In genomic region chr5:29864291-29864737, GRCm38 (mm10) we compare ENCODE assay signal across 17 mouse cellular contexts.
DNase-seq lines count a peak whose midpoint lies in the region; ATAC-seq and TF ChIP-seq lines count a peak whose summit lies in the region.
"Had no signal": no experiment of that assay in that cellular context is flagged by ENCODE, and none has a peak within 500 bp of the region (broad histone marks: within the 10 kb centered on the region; RNA-seq: fewer than 3 reads in every experiment).

No protein-coding gene starts in this region.

- no peaks in the 10 kb centered on the region for H3K27me3 ChIP-seq in heart, embryonic 10.5 days (ENCODE audit: insufficient read depth, poor library complexity, severe bottlenecking)
- no peaks in the 10 kb centered on the region for H3K27me3 ChIP-seq in C2C12 (ENCODE audit: control insufficient read depth, insufficient read depth, insufficient read length)
- no peaks in the 10 kb centered on the region for H3K27me3 ChIP-seq in forebrain, embryonic 16.5 days (replicated peaks; ENCODE audit: control insufficient read depth, insufficient read depth, low read length)
- H3K27me3 ChIP-seq: embryonic facial prominence, embryonic 12.5 days; lung, embryonic 15.5 days; Patski had no signal

- H3K9ac ChIP-seq in forebrain, embryonic 16.5 days (replicated peaks; ENCODE audit: low read depth, low read length) = no peak overlapping the region
- H3K9ac ChIP-seq: embryonic facial prominence, embryonic 12.5 days; lung, embryonic 15.5 days had no signal

- H3K27ac ChIP-seq in heart, embryonic 10.5 days = no peak overlapping the region
- no peak overlapping the region for H3K27ac ChIP-seq in forebrain, embryonic 16.5 days (ENCODE audit: low read length)
- H3K27ac ChIP-seq: embryonic facial prominence, embryonic 12.5 days; lung, embryonic 15.5 days had no signal

- intact Hi-C loops in heart, postnatal 10 days (cut with DNase I) = no loop called here

- H3K36me3 ChIP-seq in heart, embryonic 10.5 days = no peaks in the 10 kb centered on the region
- no peaks in the 10 kb centered on the region for H3K36me3 ChIP-seq in C2C12 (ENCODE audit: control insufficient read depth, insufficient read depth)
- no peaks in the 10 kb centered on the region for H3K36me3 ChIP-seq in forebrain, embryonic 16.5 days (ENCODE audit: control insufficient read depth, insufficient read depth)
- H3K36me3 ChIP-seq: embryonic facial prominence, embryonic 12.5 days; lung, embryonic 15.5 days had no signal

- H3K4me2 ChIP-seq in forebrain, embryonic 16.5 days (ENCODE audit: low read length) = no peak overlapping the region
- H3K4me2 ChIP-seq: embryonic facial prominence, embryonic 12.5 days; lung, embryonic 15.5 days had no signal

- no peak for ATAC-seq in forebrain, embryonic 16.5 days
- ATAC-seq: intestine, embryonic 16.5 days; midbrain, embryonic 16.5 days; Patski had no signal

- H3K79me3 ChIP-seq in C2C12 (ENCODE audit: low read depth) = no peaks in the 10 kb centered on the region

- H3K9me3 ChIP-seq in heart, embryonic 10.5 days = no peaks in the 10 kb centered on the region
- no peaks in the 10 kb centered on the region for H3K9me3 ChIP-seq in forebrain, embryonic 16.5 days (ENCODE audit: control insufficient read depth, low read length)
- H3K9me3 ChIP-seq: embryonic facial prominence, embryonic 12.5 days; lung, embryonic 15.5 days had no signal

- H3K79me2 ChIP-seq in C2C12 (ENCODE audit: control insufficient read depth, insufficient read depth) = no peaks in the 10 kb centered on the region

- H3K4me1 ChIP-seq in heart, embryonic 10.5 days = no peaks in the 10 kb centered on the region
- H3K4me1 ChIP-seq in forebrain, embryonic 16.5 days (replicated peaks; ENCODE audit: control insufficient read depth, insufficient read depth, low read length) = no peaks in the 10 kb centered on the region
- H3K4me1 ChIP-seq: embryonic facial prominence, embryonic 12.5 days; lung, embryonic 15.5 days had no signal

- peak; percentile 81 to 82 for DNase-seq in heart, adult 18-20 months
- DNase-seq in heart, embryonic 10.5 days (ENCODE audit: low spot score) = no peak
- DNase-seq in gastrocnemius, postnatal 10 days = peak; percentile 11
- DNase-seq in heart, postnatal 10 days = peak; percentile 74 to 77
- DNase-seq in cerebellum, postnatal 25 days = no peak
- no peak for DNase-seq in right cerebral cortex, postnatal 25 days
- DNase-seq: adrenal gland, postnatal 36 days; cerebellum, adult 8-10 months; layer of hippocampus, adult 9-11 months; thymus, postnatal 36 days had no signal

- no peak overlapping the region for H3ac ChIP-seq in C2C12 (ENCODE audit: control insufficient read depth, insufficient read length, low read depth)

- WGBS in heart, embryonic 10.5 days = 59% methylated on average over 4 of the region's 4 CpGs
- WGBS in forebrain, embryonic 16.5 days = 87% methylated on average over 4 of the region's 4 CpGs

- no peak for TF ChIP-seq CTCF in C2C12 (IDR thresholded peaks at IDR 0.05; ENCODE audit: control insufficient read depth, insufficient read depth, insufficient read length)

- no peak overlapping the region for H3K4me3 ChIP-seq in heart, embryonic 10.5 days
- no peak overlapping the region for H3K4me3 ChIP-seq in C2C12 (ENCODE audit: insufficient read depth, poor library complexity, severe bottlenecking)
- H3K4me3 ChIP-seq in forebrain, embryonic 16.5 days (replicated peaks; ENCODE audit: low read length) = no peak overlapping the region
- H3K4me3 ChIP-seq: embryonic facial prominence, embryonic 12.5 days; lung, embryonic 15.5 days had no signal

TF ChIP-seq in C2C12, 6 proteins besides CTCF, POLR2A, EP300 and RAD21:
- TF ChIP-seq MYOG (IDR thresholded peaks at IDR 0.05; ENCODE audit: control insufficient read depth, extremely low read depth, insufficient read length) = no peak
- TF ChIP-seq MYOD1 (IDR thresholded peaks at IDR 0.05; ENCODE audit: control insufficient read depth, insufficient read length, low read depth) = peak; percentile 59
- no peak for TF ChIP-seq USF1 (IDR thresholded peaks at IDR 0.05; ENCODE audit: low read depth)
- TF ChIP-seq CEBPB (IDR thresholded peaks at IDR 0.05; ENCODE audit: low read depth) = peak; percentile 46
- TF ChIP-seq FOSL1 (IDR thresholded peaks at IDR 0.05; ENCODE audit: insufficient read depth, low read length, poor library complexity, severe bottlenecking) = no peak

Comparison
In these comparisons a context has a peak if more than half of its experiments do, and no peak if none do; other contexts are left out.
1. DNase-seq: peak in heart, adult 18-20 months (2 of 2), gastrocnemius, postnatal 10 days (single experiment) and heart, postnatal 10 days (2 of 2); none in heart, embryonic 10.5 days (single experiment), cerebellum, postnatal 25 days (0 of 2) and right cerebral cortex, postnatal 25 days (single experiment).